Mouse (Mus musculus) olfactory bulb, adult 2 months (tissue): Measurements from ENCODE around the gene Pla2g2c. TPM values are rescaled to one million over a fixed set of nuclear protein-coding genes. Genes with fewer than 3 reads are reported as not detected.

Experiments used
- H3K27ac ChIP-seq: fragments of 200-500 bp; 2 replicates; pipeline ENCODE4 v1.5.1; 2012; ENCODE audit warnings: low read depth, low read length; ENCODE audit not compliant: insufficient read depth
- H3K4me1 ChIP-seq: fragments of 200-500 bp; 2 replicates; pipeline ENCODE4 v1.6.1; 2012; ENCODE audit warnings: low read length; ENCODE audit not compliant: control insufficient read depth, insufficient read depth
- H3K4me3 ChIP-seq: fragments of 200-500 bp; 2 replicates; pipeline ENCODE4 v1.5.1; 2012; ENCODE audit warnings: mild to moderate bottlenecking, low read depth, low read length, moderate library complexity; ENCODE audit not compliant: insufficient read depth
- CTCF ChIP-seq: fragments of 200-500 bp; IDR thresholded peaks from 2 replicates; pipeline ENCODE4 v1.5.1; 2012; ENCODE audit warnings: low read depth, mild to moderate bottlenecking, low read length, moderate library complexity; ENCODE audit not compliant: insufficient read depth
- POLR2A ChIP-seq: fragments of 200-500 bp; IDR thresholded peaks from 2 replicates; pipeline ENCODE4 v1.6.1; 2012; ENCODE audit warnings: mild to moderate bottlenecking, low read depth, low read length, moderate library complexity; ENCODE audit not compliant: insufficient read depth
- WGBS: fragments of 180-500 bp; shearing (Covaris S2); methylation state at CpG from one replicate; pipeline ENCODE4 v1.1.7; 2018; 5-methylcytosine and 5-hydroxymethylcytosine counted together
- polyA plus RNA-seq: library from polyadenylated mRNA; stranded (reverse); fragments of >200 nt; gene quantifications from 2 replicates; pipeline ENCODE4 v1.2.4, GENCODE M21; 2012; ENCODE audit warnings: low replicate concordance; ENCODE audit not compliant: missing spikeins, insufficient read depth, insufficient read length

The Pla2g2c gene
- polyA plus RNA-seq, 1 experiment = not detected

DNA sequence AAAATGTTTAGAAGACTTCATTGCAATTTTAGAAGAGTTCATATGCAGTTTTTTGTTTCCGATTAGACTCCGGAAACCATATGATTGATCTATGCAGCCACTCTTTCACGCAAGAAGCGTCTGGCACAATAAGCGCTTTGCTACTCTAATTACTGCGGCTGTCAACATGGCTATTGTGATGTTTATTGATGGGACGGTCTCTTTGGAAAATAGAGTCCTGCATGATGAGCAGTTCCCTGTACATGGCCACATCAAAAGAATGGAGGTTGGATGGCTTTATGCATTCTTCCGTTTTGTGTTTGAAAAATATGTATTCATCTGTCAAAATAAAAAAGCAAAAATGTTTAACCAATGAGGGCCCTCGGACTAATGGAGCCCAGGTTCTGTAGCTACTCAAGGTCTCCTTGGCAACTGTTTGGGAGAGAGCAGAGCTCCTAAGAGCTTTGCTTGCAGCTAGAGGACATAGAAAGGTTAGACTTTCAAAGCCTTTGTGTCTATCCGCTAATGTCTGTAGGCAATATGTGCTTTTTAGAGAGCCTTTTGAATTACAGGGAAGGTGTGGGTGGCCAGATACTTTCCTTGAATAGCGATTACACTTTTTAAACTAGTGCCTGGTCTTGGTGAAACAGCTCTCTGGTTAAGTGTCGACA is 31.4 kb upstream of the Pla2g2c start:
- Histone ChIP-seq H3K4me3 (no peak overlapping the region), H3K4me1 (peaks cover 35% of the 10 kb centered on the region), H3K27ac (no peak overlapping the region)
- 60% methylated on average over 12 of the region's 12 CpGs for WGBS
- TF ChIP-seq POLR2A = no peak
- TF ChIP-seq CTCF = no peak

DNA sequence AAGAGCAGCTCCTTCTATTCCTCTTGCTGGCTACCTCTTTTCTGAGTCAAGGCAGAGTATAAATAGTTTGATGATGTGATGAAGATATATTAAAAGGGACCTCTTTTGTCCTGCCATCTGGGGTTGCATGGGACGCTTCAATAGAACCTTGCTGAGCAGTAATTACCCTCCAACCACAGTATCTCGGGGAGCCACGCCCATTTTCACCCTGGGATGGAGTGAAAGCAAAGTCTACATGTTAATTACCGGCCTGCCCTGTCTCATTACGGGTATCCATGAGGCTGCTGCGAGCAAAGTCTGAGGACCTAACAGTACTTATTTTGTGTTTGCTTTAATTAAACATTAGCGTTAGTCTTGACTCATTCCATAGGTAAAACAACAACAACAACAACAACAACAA is 27.9 kb upstream of the Pla2g2c start:
- TF ChIP-seq POLR2A (no peak), CTCF (no peak)
- peaks cover 22% of the 10 kb centered on the region for H3K4me1 ChIP-seq
- WGBS = 10% methylated on average over 7 of the region's 7 CpGs
- no peak overlapping the region for H3K4me3 ChIP-seq
- H3K27ac ChIP-seq = peak overlapping the region; percentile 82; the same call in 1 of the 2 replicates

DNA sequence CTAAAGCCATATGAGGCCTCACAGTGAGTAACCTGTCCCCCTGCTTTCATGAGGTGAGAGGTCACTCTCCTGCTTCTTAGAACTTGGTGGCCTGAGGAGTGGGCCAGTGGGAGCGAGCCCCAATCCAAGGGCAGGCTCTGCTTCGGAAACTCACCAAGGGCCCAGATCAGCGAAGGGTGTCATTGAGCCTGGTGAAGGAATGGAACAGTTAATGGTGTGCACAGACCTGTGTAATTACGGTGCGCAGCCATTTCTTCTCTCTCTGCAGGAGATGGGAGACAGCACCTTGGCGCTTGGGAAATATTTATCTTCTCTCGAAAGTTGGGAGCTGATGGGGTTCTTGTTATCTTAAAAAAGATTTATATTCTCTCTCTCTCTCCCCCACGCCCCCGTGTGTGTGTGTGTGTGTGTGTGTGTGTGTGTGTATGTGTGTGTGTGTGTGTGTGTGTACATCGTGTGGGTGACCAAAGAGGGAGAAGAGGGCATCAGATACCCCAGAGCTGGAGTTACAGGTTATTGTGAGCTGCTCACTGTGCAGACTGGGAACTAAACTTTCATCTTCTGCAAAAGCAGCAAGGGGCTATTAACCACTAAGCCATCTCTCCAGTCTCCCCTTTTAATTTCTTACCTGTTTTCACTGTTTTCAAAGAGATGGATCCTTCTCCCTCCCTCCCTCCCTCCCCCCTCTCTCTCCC is 27.3 kb upstream of the Pla2g2c start:
- peak overlapping the region; percentile 42 for H3K27ac ChIP-seq
- no peak overlapping the region for H3K4me3 ChIP-seq
- no peak for TF ChIP-seq CTCF
- no peak for TF ChIP-seq POLR2A
- WGBS = 29% methylated on average over 10 of the region's 10 CpGs
- peaks cover 18% of the 10 kb centered on the region for H3K4me1 ChIP-seq

DNA sequence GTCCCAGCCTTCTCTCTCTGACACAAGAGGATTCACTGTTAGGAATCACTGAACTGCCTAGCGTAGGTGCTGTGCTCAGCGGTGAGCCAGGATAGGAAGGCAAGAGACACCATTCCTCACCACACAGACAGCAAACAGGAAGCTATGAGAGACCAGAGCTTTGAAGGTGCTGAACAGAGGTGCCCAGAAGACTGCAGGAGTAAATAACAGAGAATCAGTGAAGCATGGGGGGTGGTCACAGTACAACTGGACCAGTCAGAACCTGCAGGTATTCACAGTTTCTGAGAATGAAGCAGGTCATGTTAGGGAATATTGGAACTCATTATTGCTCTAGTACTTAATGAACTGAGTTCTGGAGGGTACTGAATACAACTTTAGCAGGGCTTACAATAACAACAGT is 26.3 kb upstream of the Pla2g2c start:
- WGBS = 69% methylated on average over 2 of the region's 2 CpGs
- TF ChIP-seq CTCF (no peak), POLR2A (no peak)
- no peak overlapping the region for H3K4me3 ChIP-seq
- peaks cover 18% of the 10 kb centered on the region for H3K4me1 ChIP-seq
- H3K27ac ChIP-seq = no peak overlapping the region; the same call in 1 of the 2 replicates

DNA sequence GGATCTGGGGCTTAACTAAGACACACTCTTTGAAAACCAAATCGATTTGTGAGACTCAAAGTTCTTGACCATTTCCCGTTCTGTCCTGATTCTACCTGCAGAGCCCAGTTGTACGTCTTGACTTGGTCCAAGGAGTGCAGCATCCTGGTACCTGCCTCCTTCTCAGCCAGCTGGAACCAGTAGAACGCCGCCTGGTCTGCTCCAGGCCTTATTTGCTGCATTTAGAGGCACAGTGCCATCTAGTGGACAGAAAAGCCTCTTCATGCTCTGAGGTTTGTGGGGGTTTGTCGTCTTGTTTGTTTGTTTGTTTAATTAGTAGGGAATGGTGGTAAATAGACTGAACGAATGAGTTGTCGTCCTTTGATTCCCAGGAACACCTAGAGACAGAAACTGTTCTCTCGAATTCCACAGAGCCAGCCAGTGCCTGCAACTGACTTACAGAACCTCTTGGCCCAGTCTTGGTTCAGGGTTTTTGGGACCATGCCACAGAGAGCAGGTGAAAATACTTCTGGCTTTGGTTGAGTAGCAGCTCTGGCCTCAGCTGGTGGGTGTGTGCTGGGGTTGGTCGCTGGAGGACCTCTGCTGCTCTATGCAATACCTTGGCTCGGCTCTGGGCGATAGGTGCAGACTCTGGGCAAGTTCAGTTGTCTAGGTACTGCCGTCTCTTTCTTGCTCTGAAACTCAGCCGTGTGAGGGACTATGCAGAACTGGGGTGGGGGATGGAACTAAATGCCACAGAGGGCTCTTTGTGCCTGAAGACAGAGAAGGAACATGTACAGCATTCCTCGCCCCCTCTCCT is 24.2 kb upstream of the Pla2g2c start:
- Histone ChIP-seq H3K27ac (no peak overlapping the region), H3K4me3 (no peak overlapping the region), H3K4me1 (peaks cover 18% of the 10 kb centered on the region)
- WGBS = 29% methylated on average over 15 of the region's 15 CpGs
- TF ChIP-seq CTCF (peak; percentile 44), POLR2A (no peak)

DNA sequence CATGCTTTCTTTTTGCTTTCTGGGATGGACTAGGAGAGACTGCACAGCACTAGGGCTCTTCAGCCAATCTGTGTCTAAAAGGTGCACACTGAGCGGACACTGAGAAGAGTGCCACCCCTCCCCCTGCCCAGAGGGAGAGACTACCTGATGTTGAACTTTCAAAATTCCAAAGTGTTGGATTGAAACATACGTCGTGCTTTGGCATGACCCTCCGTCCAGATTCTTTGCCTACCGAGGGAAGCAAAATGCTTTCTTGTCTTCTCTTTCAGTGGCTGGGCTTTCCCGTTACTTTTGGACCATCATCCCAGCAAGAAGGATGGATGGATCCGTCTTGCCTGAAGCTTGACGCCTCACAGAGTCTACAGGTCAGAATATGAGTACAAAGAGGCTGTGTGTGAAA is 23.5 kb upstream of the Pla2g2c start:
- Histone ChIP-seq H3K4me3 (no peak overlapping the region), H3K4me1 (peaks cover 18% of the 10 kb centered on the region), H3K27ac (no peak overlapping the region)
- no peak for TF ChIP-seq POLR2A
- TF ChIP-seq CTCF = no peak
- 87% methylated on average over 8 of the region's 8 CpGs for WGBS

DNA sequence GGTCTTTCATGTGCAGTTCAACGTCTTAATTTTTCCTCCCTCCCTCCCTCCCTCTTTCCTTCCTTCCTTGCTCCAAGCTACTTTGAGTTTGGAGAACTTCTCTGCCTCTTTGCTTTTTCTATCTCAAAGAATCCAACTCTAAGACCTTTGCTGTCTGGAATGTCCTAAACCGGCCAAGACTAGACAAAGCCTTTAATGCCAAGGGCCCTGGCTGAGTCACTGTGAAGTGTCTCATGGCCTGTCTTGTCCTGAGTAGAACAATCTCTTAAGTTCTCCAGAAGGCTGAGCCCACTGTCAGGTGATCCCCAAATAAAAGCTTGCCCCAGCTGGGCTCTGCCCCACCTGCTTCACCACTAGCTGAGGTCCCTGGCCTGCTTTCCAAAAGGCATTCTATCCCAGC is 22.6 kb upstream of the Pla2g2c start:
- WGBS = 80% methylated on average over 2 of the region's 2 CpGs
- Histone ChIP-seq H3K27ac (no peak overlapping the region), H3K4me3 (no peak overlapping the region), H3K4me1 (peaks cover 19% of the 10 kb centered on the region)
- no peak for TF ChIP-seq CTCF
- no peak for TF ChIP-seq POLR2A

DNA sequence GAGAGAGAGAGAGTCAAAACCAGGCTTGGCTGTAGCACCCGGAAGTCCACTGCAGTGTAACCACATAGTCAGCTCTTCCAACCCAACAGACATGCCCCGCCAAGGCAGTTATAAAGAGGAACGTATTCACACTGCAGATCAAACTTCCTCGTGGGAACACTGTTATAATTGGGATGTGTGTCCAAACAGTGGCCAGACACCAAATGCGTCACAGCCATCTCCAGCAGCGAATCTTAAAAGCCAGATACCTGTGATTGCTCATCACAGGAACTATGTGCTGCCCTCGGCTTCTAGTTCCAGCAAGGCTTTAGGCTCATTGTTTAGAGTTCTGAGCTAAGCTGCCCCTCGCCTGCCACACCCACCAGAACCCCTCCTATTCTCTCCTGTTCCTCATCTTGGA is 22.1 kb upstream of the Pla2g2c start:
- no peak for TF ChIP-seq CTCF
- no peak for TF ChIP-seq POLR2A
- H3K27ac ChIP-seq = no peak overlapping the region
- WGBS = 92% methylated on average over 8 of the region's 8 CpGs
- H3K4me1 ChIP-seq = peaks cover 15% of the 10 kb centered on the region
- no peak overlapping the region for H3K4me3 ChIP-seq

DNA sequence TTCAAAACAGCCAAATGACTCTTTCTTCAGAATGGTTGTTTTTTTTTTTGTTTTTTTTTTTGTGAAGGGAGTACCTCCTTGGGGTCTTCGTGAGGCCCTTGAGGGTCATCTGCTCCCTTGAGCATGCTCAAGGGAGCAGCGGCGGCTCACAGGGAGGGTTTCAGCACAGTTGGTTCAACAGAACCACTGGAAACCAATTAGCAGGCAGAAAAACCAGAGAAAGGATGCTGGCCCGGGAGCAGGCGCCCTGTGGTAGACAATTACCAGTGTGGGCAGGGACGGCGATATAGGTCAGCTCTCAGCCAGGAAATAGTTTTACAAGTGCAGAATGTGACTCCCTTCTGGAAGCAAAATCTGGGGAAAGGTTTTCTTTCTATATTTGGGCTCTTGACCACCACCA is 21.0 kb upstream of the Pla2g2c start:
- TF ChIP-seq CTCF (no peak), POLR2A (no peak)
- no peak overlapping the region for H3K4me3 ChIP-seq
- 53% methylated on average over 7 of the region's 7 CpGs for WGBS
- no peak overlapping the region for H3K27ac ChIP-seq
- H3K4me1 ChIP-seq = peaks cover 14% of the 10 kb centered on the region
